Mouse (Mus musculus) bone marrow, adult 2 months (tissue): Measurements from ENCODE around the gene Serp2. TPM values are rescaled to one million over a fixed set of nuclear protein-coding genes. Genes with fewer than 3 reads are reported as not detected.

ENCODE experiments used
- H3K27ac ChIP-seq: fragments of 200-500 bp; 2 replicates; pipeline ENCODE4 v1.5.1; 2012; ENCODE audit warnings: low read depth, mild to moderate bottlenecking, control low read depth, inconsistent platforms, low read length; ENCODE audit not compliant: control insufficient read depth, poor library complexity, insufficient read depth
- H3K4me1 ChIP-seq: fragments of 200-500 bp; 2 replicates; pipeline ENCODE4 v1.6.1; 2011; ENCODE audit warnings: low read length; ENCODE audit not compliant: control insufficient read depth, insufficient read depth
- H3K4me3 ChIP-seq: fragments of 200-500 bp; replicated peaks from 2 replicates; pipeline ENCODE3; 2011; ENCODE audit warnings: mild to moderate bottlenecking, low read depth, low read length, control low read depth; ENCODE audit not compliant: control insufficient read depth
- CTCF ChIP-seq: fragments of 200-500 bp; IDR thresholded peaks from 2 replicates; pipeline ENCODE4 v1.5.1; 2011; ENCODE audit warnings: low read length, control low read depth; ENCODE audit not compliant: control insufficient read depth, insufficient read depth
- POLR2A ChIP-seq: fragments of 200-500 bp; IDR thresholded peaks from 2 replicates; pipeline ENCODE4 v1.6.1; 2011; ENCODE audit warnings: low read depth, mild to moderate bottlenecking, control low read depth, low read length, borderline replicate concordance; ENCODE audit not compliant: control insufficient read depth
- whole genome bisulfite sequencing: fragments of 180-500 bp; shearing (Covaris S2); methylation state at CpG from one replicate; pipeline ENCODE4 v1.1.7; 2018; 5-methylcytosine and 5-hydroxymethylcytosine counted together
- polyA plus RNA-seq: library from polyadenylated mRNA; stranded (reverse); fragments of >200 nt; gene quantifications from 2 replicates; pipeline ENCODE4 v1.2.4, GENCODE M21; 2011; ENCODE audit warnings: low replicate concordance; ENCODE audit not compliant: missing spikeins, insufficient read depth, insufficient read length

The Serp2 gene
- polyA plus RNA-seq, 1 experiment = not detected

DNA sequence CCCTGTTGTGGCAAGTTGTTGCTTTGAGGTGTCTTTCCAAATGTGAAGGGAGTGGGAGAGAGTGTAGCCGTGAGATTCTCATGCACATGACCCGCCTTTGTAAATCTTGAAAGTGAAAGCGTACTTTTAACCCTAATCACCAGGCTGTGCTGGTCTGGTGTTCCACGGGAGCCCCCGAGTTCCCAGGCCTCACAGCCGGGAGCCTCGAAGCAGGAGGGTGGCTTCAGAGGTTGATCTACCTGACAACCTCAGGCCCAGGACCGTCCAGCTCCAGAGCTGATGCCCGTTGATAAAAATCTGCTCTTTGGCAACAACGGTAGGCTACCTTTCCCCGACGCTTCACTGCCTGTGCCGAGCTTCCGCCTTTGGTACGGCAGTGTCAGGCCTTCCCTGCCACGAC is 69.1 kb downstream of the Serp2 start:
- H3K27ac ChIP-seq = no peak overlapping the region
- no peak for TF ChIP-seq CTCF
- no peak for TF ChIP-seq POLR2A
- WGBS = 86% methylated on average over 16 of the region's 16 CpGs

DNA sequence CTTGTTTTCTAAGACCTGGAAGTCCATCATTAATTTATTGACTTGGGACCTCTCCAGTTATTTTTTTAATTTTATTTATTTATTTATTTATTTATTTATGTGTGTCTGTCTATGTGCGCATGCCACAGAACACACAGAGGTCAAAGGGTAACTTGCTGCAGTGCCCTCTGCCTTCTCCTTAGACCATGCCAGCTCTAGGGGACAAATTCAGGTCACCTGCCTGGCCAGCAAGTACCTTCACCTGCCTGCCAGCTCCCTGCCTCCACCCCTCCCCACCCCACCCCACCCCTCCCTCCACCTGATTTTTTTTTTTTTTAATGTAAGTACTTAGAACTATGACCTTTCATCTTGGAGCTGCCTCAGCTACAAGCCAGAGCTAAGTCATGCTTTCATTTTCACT is 73.0 kb downstream of the Serp2 start:
- TF ChIP-seq CTCF (no peak), POLR2A (no peak)
- H3K4me1 ChIP-seq = no peaks in the 10 kb centered on the region
- H3K27ac ChIP-seq = no peak overlapping the region
- no peak overlapping the region for H3K4me3 ChIP-seq
- WGBS = 85% methylated on average over 1 of the region's 1 CpGs

More for the DNA sequence above, 69.1 kb downstream of the Serp2 start:
- Histone ChIP-seq H3K4me1 (no peaks in the 10 kb centered on the region), H3K4me3 (no peak overlapping the region)

Other genes with a start within 250 kb of the Serp2 start
- 118 and 128 TPM in 2 replicates for gene Tsc22d1, start 141.9 kb downstream of the Serp2 start, polyA plus RNA-seq